Mouse (Mus musculus): Measurements from ENCODE around the gene Ing1.

GRCm38 (mm10) chr8:11569260-11570097, 14.1 kb downstream of the Ing1 start:
- TF ChIP-seq CTCF (IDR thresholded peaks at IDR 0.05; ENCODE audit: borderline replicate concordance, insufficient read depth, low read depth, low read length): no peak
- no peak for TF ChIP-seq POLR2A (IDR thresholded peaks at IDR 0.05; ENCODE audit: borderline replicate concordance, insufficient read depth, low read length)
